Mouse (Mus musculus): Measurements from ENCODE around the gene Zfp459. TPM values are rescaled to one million over a fixed set of nuclear protein-coding genes. Genes with fewer than 3 reads are reported as not detected.
A peak's percentile ranks its signal among the peaks of the same experiment; 100 is the strongest.
"Not testable (repeated sequence)": the region's sequence is repeated elsewhere in the genome, so short reads cannot be mapped to it uniquely, and the experiment has no call there.

The Zfp459 gene
- polyA plus RNA-seq (2012; rRNA removed), result 2.5 and 2.6 TPM in 2 replicates

- DNase-seq (ENCODE audit: low spot score), result no peak
These were observed at the start of gene Zfp459 for GRCm38 (mm10) chr13:67421207-67421857. Gene Zfp459, minus strand, starts transcription at chr13:67421418.

GRCm38 (mm10) chr13:67469274-67469673 is 48.1 kb upstream of the Zfp459 start:
- no peak for DNase-seq (ENCODE audit: low spot score)

GRCm38 (mm10) chr13:67463506-67464185 is 42.4 kb upstream of the Zfp459 start:
- not testable (repeated sequence) for DNase-seq (ENCODE audit: low spot score)

DNA sequence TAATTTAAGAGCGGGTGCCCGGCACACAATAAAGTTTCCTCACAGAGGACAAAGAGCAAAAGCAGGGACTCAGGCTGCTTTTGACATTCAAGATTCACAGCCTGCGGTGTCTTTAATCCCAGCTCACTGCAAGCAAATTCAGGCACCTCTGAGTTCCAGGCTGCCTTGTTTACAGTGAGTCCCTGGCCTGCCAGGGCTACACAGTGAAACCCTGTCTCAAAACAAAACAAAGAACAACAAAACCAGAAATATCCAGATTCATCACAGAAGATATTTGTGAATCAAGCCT is 30.7 kb upstream of the Zfp459 start:
- no peak for DNase-seq (ENCODE audit: low spot score)

GRCm38 (mm10) chr13:67451172-67452020 is 30.2 kb upstream of the Zfp459 start, which contains the start of gene Zfp874a:
Gene Zfp874a, minus strand, starts transcription at chr13:67451624.
- peak; percentile 37 for DNase-seq (ENCODE audit: low spot score)

- DNase-seq (ENCODE audit: low spot score), result not testable (repeated sequence)
These were observed 15.9 kb upstream of the Zfp459 start for GRCm38 (mm10) chr13:67437095-67437494.

GRCm38 (mm10) chr13:67428116-67428515 is 6.9 kb upstream of the Zfp459 start:
- no peak for DNase-seq (ENCODE audit: low spot score)

DNA sequence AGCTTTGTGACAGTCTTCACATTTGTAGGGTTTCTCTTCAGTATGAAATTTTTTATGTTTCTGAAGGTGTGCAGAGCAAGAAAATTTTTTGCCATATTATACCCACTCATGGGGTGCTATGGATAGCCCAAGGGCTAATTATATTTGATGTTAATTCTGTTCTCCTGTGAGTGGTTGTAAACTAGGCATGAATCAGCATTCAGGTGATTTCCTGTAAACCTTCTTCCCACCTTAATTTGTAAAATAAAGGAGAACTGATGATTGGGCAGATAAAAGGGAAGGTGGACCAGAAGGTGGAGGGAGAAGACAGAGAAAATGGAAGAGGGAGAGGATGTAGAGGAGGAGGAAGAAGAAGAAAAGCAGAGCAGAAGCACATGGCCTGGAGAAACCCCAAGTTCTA is 4.5 kb upstream of the Zfp459 start:
- DNase-seq (ENCODE audit: low spot score), result not testable (repeated sequence)

- DNase-seq (ENCODE audit: low spot score), result not testable (repeated sequence)
These were observed 1.3 kb upstream of the Zfp459 start for GRCm38 (mm10) chr13:67422532-67422931.

- DNase-seq (ENCODE audit: low spot score), result peak; percentile 38
These were observed 536 bp downstream of the Zfp459 start for GRCm38 (mm10) chr13:67420558-67421206.

- DNase-seq (ENCODE audit: low spot score), result no peak
These were observed 4.4 kb downstream of the Zfp459 start for GRCm38 (mm10) chr13:67416811-67417210.

DNA sequence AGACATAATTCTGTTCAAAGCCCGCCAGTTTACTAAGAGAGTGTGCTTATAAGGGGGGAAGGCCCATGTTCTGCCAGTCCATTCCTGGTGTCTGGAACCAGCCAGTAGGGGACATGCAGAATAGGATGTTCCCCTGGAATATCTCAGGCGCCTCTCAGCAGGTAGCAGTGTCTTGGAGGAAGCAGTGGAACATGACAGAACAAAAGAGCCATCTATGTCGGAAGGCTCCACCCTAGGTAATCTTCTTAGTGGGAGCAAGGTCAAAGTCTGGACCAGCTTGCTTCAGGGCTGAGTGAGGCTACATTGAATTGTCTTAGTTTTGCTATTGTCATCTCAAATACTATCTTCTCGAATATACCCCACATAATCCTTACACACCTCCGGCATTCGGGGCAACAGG is 5.5 kb downstream of the Zfp459 start:
- no peak for DNase-seq (ENCODE audit: low spot score)

GRCm38 (mm10) chr13:67413634-67414033 is 7.6 kb downstream of the Zfp459 start:
- not testable (repeated sequence) for DNase-seq (ENCODE audit: low spot score)

DNA sequence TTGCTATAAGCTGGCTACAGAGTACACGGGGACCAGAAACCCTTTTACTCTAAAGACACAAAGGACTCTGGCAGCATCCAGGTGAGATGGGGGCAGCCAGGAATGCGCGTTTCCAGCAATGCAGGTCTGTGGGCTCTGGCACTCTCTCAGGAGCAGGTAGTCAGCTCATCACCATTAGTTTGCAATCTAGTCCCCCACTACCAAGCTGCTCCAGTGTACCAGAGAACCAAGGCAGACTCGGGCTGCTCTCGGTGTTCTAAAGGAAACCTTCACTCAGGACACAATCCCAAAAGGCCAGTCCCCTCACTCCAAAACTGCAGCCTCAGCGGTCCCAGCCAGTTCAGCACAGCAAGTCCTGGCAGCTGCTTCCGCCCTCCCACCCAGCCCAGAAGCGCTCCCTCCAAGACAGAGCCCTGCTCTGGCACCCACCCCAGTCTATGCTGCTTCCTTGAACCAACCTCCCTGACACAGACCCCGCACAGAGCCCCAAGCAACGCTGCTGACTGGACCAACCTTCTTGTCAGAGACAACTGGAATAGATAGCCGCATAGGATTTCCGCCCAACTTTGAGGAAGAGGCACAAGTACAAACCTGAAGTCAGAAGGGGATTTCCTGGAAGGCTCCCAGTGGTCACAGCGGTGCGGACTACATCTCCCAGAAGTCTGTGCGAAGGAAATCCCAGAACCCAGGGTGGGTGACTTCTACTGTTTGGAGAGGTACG is 21.9 kb downstream of the Zfp459 start, which contains the start of gene Zfp429:
TSS of gene Zfp429 (minus strand) at position 637 of the 721 bp plus-strand sequence.
- DNase-seq (ENCODE audit: low spot score), result peak; percentile 43

DNA sequence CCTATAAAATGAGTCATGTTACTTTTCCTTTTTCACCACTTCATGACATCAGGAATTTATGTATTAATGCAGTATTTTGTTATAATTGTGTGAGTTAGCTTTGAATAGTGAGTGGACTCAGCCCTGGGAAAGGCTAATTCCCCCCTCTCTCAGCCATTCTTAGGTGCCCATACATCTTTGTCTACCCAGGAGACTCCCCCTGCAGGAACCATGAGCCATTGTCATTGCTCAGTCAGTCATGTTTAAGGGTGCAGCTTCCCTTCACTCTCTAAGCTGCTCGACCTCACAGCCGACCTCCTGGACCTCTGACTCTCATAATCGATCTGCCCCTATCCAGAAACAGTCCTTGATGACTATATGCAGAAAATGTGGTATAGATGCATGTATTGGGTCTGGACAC is 45.0 kb downstream of the Zfp459 start:
- not testable (repeated sequence) for DNase-seq (ENCODE audit: low spot score)

- peak; percentile 35 for DNase-seq (ENCODE audit: low spot score)
These were observed 45.9 kb downstream of the Zfp459 start, which contains the start of the genes Gm28041 and Zfp456 for GRCm38 (mm10) chr13:67375050-67375911. Gene Gm28041, minus strand, starts transcription at chr13:67375733. Gene Zfp456, minus strand, starts transcription at chr13:67375810.

DNA sequence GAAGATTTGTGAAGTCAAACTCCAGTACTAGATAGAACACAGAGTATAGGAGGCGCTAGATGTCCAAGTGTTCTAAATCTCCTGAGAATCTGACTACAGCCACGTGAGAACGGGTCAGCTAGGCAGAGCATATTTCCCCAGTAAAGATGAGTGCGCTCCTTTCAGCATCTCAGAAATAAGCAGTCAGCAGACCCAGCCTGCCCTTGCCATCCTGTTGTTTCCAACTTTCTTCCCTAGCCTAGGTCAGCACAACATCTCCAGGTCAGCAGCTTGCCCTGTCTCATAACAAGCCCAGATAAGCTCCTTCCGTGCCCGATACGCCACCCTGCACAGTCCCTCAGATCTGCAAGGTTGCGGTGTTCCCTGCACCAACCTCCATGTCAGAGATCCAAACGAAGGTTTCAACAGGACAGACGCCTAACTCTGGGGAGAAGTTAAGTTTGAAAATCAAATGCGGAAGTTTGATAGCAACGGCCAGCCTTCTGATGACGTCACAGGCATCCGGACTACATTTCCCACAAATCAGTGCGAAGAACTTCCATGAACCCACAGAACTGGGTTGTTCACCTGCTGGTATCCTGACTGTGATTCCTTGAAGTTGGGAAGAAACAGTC is 61.0 kb downstream of the Zfp459 start, which contains the start of the genes Gm28044 and Zfp953:
TSS of gene Gm28044 (minus strand) at position 406 of the 614 bp plus-strand sequence.
TSS of gene Zfp953 (minus strand) at position 475 of the 614 bp plus-strand sequence.
- DNase-seq (ENCODE audit: low spot score), result peak; percentile 53

All from urinary bladder, adult 2 months (tissue).